Mouse (Mus musculus) kidney, embryonic 15.5 days (tissue): ENCODE data around the gene Xpo5. TPM values are rescaled to one million over a fixed set of nuclear protein-coding genes. Genes with fewer than 3 reads are reported as not detected.

Experiments used
- ATAC-seq: fragments of 200-750 bp; cut with Nextera tagmentation; replicated peaks from 2 replicates; pipeline ENCODE4 v1.8.0; 2017; ENCODE audit warnings: moderate TSS enrichment; ENCODE audit not compliant: low FRiP score
- H3K27ac ChIP-seq: fragments of 300-500 bp; sonication (generic); 2 replicates; pipeline ENCODE4 v1.5.1; 2015; ENCODE audit warnings: mild to moderate bottlenecking, inconsistent platforms
- H3K27me3 ChIP-seq: fragments of 300-500 bp; sonication (generic); 2 replicates; pipeline ENCODE4 v1.6.1; 2015; ENCODE audit warnings: inconsistent platforms
- H3K36me3 ChIP-seq: fragments of 300-500 bp; sonication (generic); 2 replicates; pipeline ENCODE4 v1.6.1; 2015; ENCODE audit warnings: inconsistent platforms
- H3K4me1 ChIP-seq: fragments of 300-500 bp; sonication (generic); 2 replicates; pipeline ENCODE4 v1.6.1; 2015; ENCODE audit warnings: inconsistent platforms
- H3K4me2 ChIP-seq: fragments of 300-500 bp; sonication (generic); 2 replicates; pipeline ENCODE4 v1.6.1; 2015; ENCODE audit warnings: moderate library complexity, mild to moderate bottlenecking, inconsistent platforms
- H3K4me3 ChIP-seq: fragments of 300-500 bp; sonication (generic); replicated peaks from 2 replicates; pipeline ENCODE4 v1.5.1; 2015; ENCODE audit warnings: mild to moderate bottlenecking, inconsistent platforms
- H3K9ac ChIP-seq: fragments of 300-500 bp; sonication (generic); 2 replicates; pipeline ENCODE4 v1.6.1; 2015; ENCODE audit warnings: mild to moderate bottlenecking, inconsistent platforms
- H3K9me3 ChIP-seq: fragments of 300-500 bp; sonication (generic); replicated peaks from 2 replicates; pipeline ENCODE4 v1.6.1; 2016; ENCODE audit warnings: inconsistent platforms
- WGBS: fragments of 180-500 bp; shearing (Covaris S2); methylation state at CpG from one replicate; pipeline ENCODE4 v1.1.7; 2015; ENCODE audit warnings: mixed read lengths; 5-methylcytosine and 5-hydroxymethylcytosine counted together
- polyA plus RNA-seq: library from polyadenylated mRNA; unstranded; fragments of >200 nt; fragmentation: Nextera tagmentation; extraction: Ambion mirVana; gene quantifications from 2 replicates; pipeline ENCODE4 v1.2.1, GENCODE M21; 2015

Gene Xpo5
- polyA plus RNA-seq, 1 experiment from 2014 or later, result 44.8 TPM

DNA sequence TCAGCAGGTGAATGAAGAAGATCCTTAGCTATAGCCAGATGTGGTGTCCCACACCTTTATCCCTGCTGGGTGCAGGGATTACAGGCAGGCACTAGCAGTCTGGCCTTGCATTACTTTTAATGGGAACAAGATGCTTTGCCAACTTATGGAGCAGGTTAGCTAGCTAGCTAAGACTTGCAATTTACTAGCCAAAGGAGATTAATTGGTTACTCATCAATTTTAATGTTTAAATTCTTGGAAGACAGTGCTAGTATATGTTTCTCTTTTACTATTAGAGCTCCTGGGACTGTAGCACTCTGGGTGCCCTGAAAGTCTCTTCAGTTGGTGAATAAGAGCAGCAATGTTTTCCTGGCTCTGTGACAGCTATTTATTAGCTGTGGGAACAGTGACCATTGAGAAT lies 4.1 kb downstream of the Xpo5 start:
- Histone ChIP-seq H3K4me1 (peaks cover 14% of the 10 kb centered on the region), H3K9ac (no peak overlapping the region), H3K9me3 (no peaks in the 10 kb centered on the region), H3K27ac (no peak overlapping the region), H3K27me3 (no peaks in the 10 kb centered on the region), H3K4me3 (no peak overlapping the region), H3K36me3 (peaks cover 70% of the 10 kb centered on the region), H3K4me2 (no peak overlapping the region)
- no peak for ATAC-seq

DNA sequence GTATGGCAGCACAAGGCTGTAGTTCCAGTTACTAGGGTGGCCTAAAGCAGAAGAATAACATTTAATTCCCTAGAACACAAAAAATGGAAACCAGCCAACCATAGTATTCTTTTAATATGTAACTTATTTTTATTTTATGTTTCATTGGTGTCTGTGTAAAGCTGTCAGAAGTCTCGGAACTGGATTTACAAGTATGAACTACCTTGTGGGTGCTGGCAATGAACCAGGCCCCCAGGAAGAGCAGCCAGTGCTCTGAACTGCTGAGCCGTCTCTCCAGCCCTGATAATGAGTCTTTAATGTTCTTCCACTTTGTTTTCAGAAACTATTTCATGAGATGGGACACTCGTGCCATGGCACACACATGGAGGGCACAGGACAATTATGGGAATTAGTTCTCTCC lies 8.0 kb downstream of the Xpo5 start:
- no peaks in the 10 kb centered on the region for H3K9me3 ChIP-seq
- H3K27me3 ChIP-seq, result no peaks in the 10 kb centered on the region
- WGBS, result 75% methylated on average over 3 of the region's 3 CpGs
- H3K4me1 ChIP-seq, result no peaks in the 10 kb centered on the region
- H3K4me2 ChIP-seq, result no peak overlapping the region
- H3K9ac ChIP-seq, result no peak overlapping the region
- H3K27ac ChIP-seq, result 0 out of 2 replicates have a peak overlapping the region, but pooled peaks have one; percentile 15
- no peak overlapping the region for H3K4me3 ChIP-seq
- H3K36me3 ChIP-seq, result peaks cover 98% of the 10 kb centered on the region
- ATAC-seq, result 0 out of 2 replicates have a peak, but pooled peaks have one; percentile 52

DNA sequence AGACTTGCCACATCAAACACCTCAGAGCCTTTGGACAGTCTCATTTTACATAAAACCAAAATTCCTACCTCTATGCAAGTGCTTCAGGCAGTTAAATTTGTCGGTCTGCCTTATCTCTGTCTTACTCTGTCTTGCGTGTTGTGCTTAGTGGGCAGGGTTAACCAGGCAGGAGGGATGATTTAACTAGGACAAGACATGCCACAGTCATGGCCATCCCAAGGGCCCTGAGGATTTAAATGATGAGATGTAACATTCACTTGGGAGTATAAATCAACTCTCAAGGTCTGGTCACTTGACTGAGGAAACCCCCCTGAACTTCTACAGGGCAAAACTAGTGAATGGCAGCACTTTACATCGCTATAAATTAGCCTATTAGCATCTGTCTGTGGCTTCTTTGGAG lies 19.0 kb downstream of the Xpo5 start:
- H3K4me1 ChIP-seq, result no peaks in the 10 kb centered on the region
- H3K9me3 ChIP-seq, result no peaks in the 10 kb centered on the region
- H3K36me3 ChIP-seq, result peaks cover 100% of the 10 kb centered on the region
- H3K4me3 ChIP-seq, result no peak overlapping the region
- ATAC-seq, result no peak
- no peaks in the 10 kb centered on the region for H3K27me3 ChIP-seq
- H3K9ac ChIP-seq, result no peak overlapping the region
- no peak overlapping the region for H3K4me2 ChIP-seq
- no peak overlapping the region for H3K27ac ChIP-seq
- 85% methylated on average over 3 of the region's 3 CpGs for WGBS

- Histone ChIP-seq H3K36me3 (peaks cover 97% of the 10 kb centered on the region), H3K27me3 (no peaks in the 10 kb centered on the region)
- 91% methylated on average over 7 of the region's 7 CpGs for WGBS
These were observed 25.0 kb downstream of the Xpo5 start for GRCm38 (mm10) chr17:46227576-46227975.

DNA sequence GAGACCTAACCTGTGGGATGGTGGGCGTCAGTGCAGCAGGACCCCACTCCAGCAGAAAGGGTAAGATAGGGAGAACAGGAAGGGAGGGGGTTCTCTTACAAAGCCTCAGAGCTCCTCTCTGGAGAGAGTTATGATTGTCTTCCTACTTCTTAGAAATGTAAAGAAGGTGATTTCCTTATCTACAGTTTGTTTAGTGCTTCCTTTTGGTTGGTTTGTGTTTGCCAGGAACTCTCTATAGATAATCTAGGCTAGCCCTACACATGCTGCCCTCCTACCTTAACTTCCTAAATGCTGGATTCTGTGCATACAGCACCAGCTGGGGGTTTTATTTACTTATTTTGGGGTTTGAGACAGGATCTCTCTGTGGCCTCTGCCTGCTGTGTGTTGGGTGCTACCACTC lies 33.5 kb downstream of the Xpo5 start:
- no peaks in the 10 kb centered on the region for H3K4me1 ChIP-seq
- no peaks in the 10 kb centered on the region for H3K27me3 ChIP-seq
- no peaks in the 10 kb centered on the region for H3K9me3 ChIP-seq
- no peak overlapping the region for H3K4me2 ChIP-seq
- no peak overlapping the region for H3K27ac ChIP-seq
- no peak for ATAC-seq
- H3K4me3 ChIP-seq, result no peak overlapping the region
- WGBS, result 92% methylated on average over 1 of the region's 1 CpGs
- H3K9ac ChIP-seq, result no peak overlapping the region
- H3K36me3 ChIP-seq, result peaks cover 89% of the 10 kb centered on the region

More at GRCm38 (mm10) chr17:46227576-46227975, 25.0 kb downstream of the Xpo5 start:
- H3K4me3 ChIP-seq, result no peak overlapping the region
- H3K9ac ChIP-seq, result no peak overlapping the region
- H3K9me3 ChIP-seq, result no peaks in the 10 kb centered on the region
- H3K4me2 ChIP-seq, result no peak overlapping the region
- H3K27ac ChIP-seq, result no peak overlapping the region
- ATAC-seq, result no peak
- H3K4me1 ChIP-seq, result no peaks in the 10 kb centered on the region

- Histone ChIP-seq H3K36me3 (peaks cover 91% of the 10 kb centered on the region), H3K27ac (no peak overlapping the region), H3K4me3 (no peak overlapping the region), H3K27me3 (no peaks in the 10 kb centered on the region), H3K9me3 (no peaks in the 10 kb centered on the region), H3K9ac (no peak overlapping the region), H3K4me2 (no peak overlapping the region), H3K4me1 (no peaks in the 10 kb centered on the region)
- no peak for ATAC-seq
- WGBS, result 91% methylated on average over 6 of the region's 6 CpGs
These were observed 34.5 kb downstream of the Xpo5 start for GRCm38 (mm10) chr17:46237079-46237478.

GRCm38 (mm10) chr17:46237480-46237879 lies 34.9 kb downstream of the Xpo5 start:
- H3K4me3 ChIP-seq, result no peak overlapping the region
- no peak overlapping the region for H3K9ac ChIP-seq
- WGBS, result 83% methylated on average over 5 of the region's 5 CpGs
- H3K4me1 ChIP-seq, result no peaks in the 10 kb centered on the region
- no peaks in the 10 kb centered on the region for H3K27me3 ChIP-seq
- H3K27ac ChIP-seq, result no peak overlapping the region
- no peaks in the 10 kb centered on the region for H3K9me3 ChIP-seq
- ATAC-seq, result no peak
- peaks cover 92% of the 10 kb centered on the region for H3K36me3 ChIP-seq
- no peak overlapping the region for H3K4me2 ChIP-seq

DNA sequence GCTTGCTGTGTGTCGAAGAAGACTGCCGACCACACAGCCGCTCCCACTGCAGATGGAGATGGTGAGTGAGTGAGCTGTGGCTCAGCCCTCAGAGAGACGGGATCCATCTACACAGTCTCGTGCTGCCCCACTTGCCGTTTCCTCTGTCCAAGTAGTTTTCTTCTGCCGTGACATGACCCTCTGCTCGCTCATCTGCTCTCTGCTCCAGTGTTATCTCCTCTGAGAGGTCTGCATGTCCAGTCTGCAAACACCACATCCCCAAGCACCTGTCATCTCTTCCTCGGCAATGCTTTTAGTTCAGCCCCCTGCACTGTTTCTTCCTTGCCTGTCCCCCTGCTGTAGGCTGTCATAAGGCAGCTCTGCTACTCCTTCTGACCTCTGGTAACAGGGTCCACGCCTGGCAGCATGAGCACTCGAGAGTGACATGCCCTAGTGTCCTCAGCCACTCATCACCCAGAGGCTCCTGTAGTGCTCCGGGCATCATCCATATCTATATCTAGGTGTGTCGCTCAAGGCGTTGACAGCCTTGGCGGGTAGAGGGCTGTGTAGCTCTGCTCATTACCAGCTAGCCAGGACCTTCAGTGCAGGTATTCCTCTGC lies 37.0 kb downstream of the Xpo5 start:
- Histone ChIP-seq H3K9ac (no peak overlapping the region), H3K9me3 (no peaks in the 10 kb centered on the region), H3K27me3 (no peaks in the 10 kb centered on the region), H3K36me3 (peaks cover 93% of the 10 kb centered on the region), H3K27ac (no peak overlapping the region), H3K4me2 (no peak overlapping the region), H3K4me3 (no peak overlapping the region), H3K4me1 (no peaks in the 10 kb centered on the region)
- 90% methylated on average over 15 of the region's 15 CpGs for WGBS
- ATAC-seq, result no peak

GRCm38 (mm10) chr17:46241471-46241870 lies 38.9 kb downstream of the Xpo5 start:
- H3K4me2 ChIP-seq, result no peak overlapping the region
- H3K9me3 ChIP-seq, result no peaks in the 10 kb centered on the region
- no peak overlapping the region for H3K9ac ChIP-seq
- no peak overlapping the region for H3K4me3 ChIP-seq
- H3K27ac ChIP-seq, result no peak overlapping the region
- ATAC-seq, result no peak
- WGBS, result 76% methylated on average over 11 of the region's 11 CpGs
- H3K4me1 ChIP-seq, result peaks cover 6% of the 10 kb centered on the region
- H3K27me3 ChIP-seq, result no peaks in the 10 kb centered on the region
- H3K36me3 ChIP-seq, result peaks cover 98% of the 10 kb centered on the region

- Histone ChIP-seq H3K36me3 (peaks cover 90% of the 10 kb centered on the region), H3K4me3 (no peak overlapping the region), H3K4me1 (peaks cover 14% of the 10 kb centered on the region), H3K9me3 (no peaks in the 10 kb centered on the region), H3K9ac (no peak overlapping the region), H3K27ac (no peak overlapping the region), H3K27me3 (no peaks in the 10 kb centered on the region), H3K4me2 (no peak overlapping the region)
- 86% methylated on average over 13 of the region's 13 CpGs for WGBS
- ATAC-seq, result no peak
These were observed 39.7 kb downstream of the Xpo5 start for GRCm38 (mm10) chr17:46242274-46242673.

DNA sequence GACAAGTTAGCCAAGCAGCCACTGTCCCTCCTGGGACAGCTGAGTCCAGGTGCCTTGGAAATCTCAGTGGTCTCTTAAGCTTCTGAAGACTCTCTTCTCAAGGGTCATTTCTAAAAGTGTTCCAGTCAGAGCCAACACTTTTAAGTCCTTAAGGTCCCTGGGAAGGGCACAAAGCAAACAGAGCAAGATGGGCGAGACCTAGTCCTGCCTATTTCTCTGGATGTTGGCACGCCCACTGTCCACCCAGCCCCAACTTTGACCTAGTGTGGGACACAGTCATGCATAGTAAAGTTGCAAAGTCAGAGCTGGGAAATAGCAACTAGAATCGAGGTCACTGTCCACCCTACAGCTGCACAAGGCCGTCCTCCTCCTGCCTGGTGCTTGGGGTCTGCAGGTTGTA lies 40.4 kb downstream of the Xpo5 start:
- Histone ChIP-seq H3K9me3 (no peaks in the 10 kb centered on the region), H3K27me3 (no peaks in the 10 kb centered on the region), H3K4me1 (peaks cover 14% of the 10 kb centered on the region), H3K9ac (no peak overlapping the region), H3K4me3 (no peak overlapping the region), H3K27ac (no peak overlapping the region), H3K36me3 (peaks cover 83% of the 10 kb centered on the region), H3K4me2 (no peak overlapping the region)
- 79% methylated on average over 4 of the region's 4 CpGs for WGBS
- no peak for ATAC-seq

GRCm38 (mm10) chr17:46243624-46244023 lies 41.0 kb downstream of the Xpo5 start:
- Histone ChIP-seq H3K4me3 (no peak overlapping the region), H3K4me1 (peaks cover 15% of the 10 kb centered on the region), H3K9me3 (no peaks in the 10 kb centered on the region), H3K27me3 (no peaks in the 10 kb centered on the region), H3K27ac (no peak overlapping the region), H3K9ac (no peak overlapping the region), H3K36me3 (peaks cover 77% of the 10 kb centered on the region), H3K4me2 (no peak overlapping the region)
- no peak for ATAC-seq
- 81% methylated on average over 2 of the region's 2 CpGs for WGBS

GRCm38 (mm10) chr17:46244579-46244978 lies 42.0 kb downstream of the Xpo5 start:
- H3K4me1 ChIP-seq, result peaks cover 25% of the 10 kb centered on the region
- ATAC-seq, result no peak
- no peak overlapping the region for H3K9ac ChIP-seq
- H3K36me3 ChIP-seq, result peaks cover 73% of the 10 kb centered on the region
- 0 out of 2 replicates have a peak overlapping the region, but pooled peaks have one; percentile 22 for H3K27ac ChIP-seq
- H3K9me3 ChIP-seq, result no peaks in the 10 kb centered on the region
- H3K4me3 ChIP-seq, result no peak overlapping the region
- H3K27me3 ChIP-seq, result no peaks in the 10 kb centered on the region
- WGBS, result 69% methylated on average over 10 of the region's 10 CpGs
- no peak overlapping the region for H3K4me2 ChIP-seq
